Mouse (Mus musculus) lung, embryonic 14.5 days (tissue): ENCODE data around the gene Eif4e3. TPM values are rescaled to one million over a fixed set of nuclear protein-coding genes. Genes with fewer than 3 reads are reported as not detected.
A peak's percentile ranks its signal among the peaks of the same experiment; 100 is the strongest.

Source experiments
- ATAC-seq: fragments of 200-750 bp; cut with Nextera tagmentation; 2 replicates; pipeline ENCODE4 v1.8.0; 2017; ENCODE audit warnings: mild to moderate bottlenecking, moderate TSS enrichment, moderate library complexity; ENCODE audit not compliant: insufficient read depth
- DNase-seq: peaks from one replicate; pipeline ENCODE4 v3.0.0-alpha.2; 2015
- H3K27ac ChIP-seq: fragments of 300-500 bp; sonication (generic); 2 replicates; pipeline ENCODE4 v1.5.1; 2014; ENCODE audit warnings: low read depth, mild to moderate bottlenecking, moderate library complexity
- H3K27me3 ChIP-seq: fragments of 300-500 bp; sonication (generic); 2 replicates; pipeline ENCODE4 v1.6.1; 2014; ENCODE audit warnings: low read length, control low read depth; ENCODE audit not compliant: insufficient read depth
- H3K36me3 ChIP-seq: fragments of 300-500 bp; sonication (generic); 2 replicates; pipeline ENCODE4 v1.6.1; 2014; ENCODE audit warnings: control low read depth; ENCODE audit not compliant: insufficient read depth
- H3K4me1 ChIP-seq: fragments of 300-500 bp; sonication (generic); 2 replicates; pipeline ENCODE4 v1.6.1; 2014; ENCODE audit warnings: antibody characterized with exemption, control low read depth; ENCODE audit not compliant: insufficient read depth
- H3K4me2 ChIP-seq: fragments of 300-500 bp; sonication (generic); 2 replicates; pipeline ENCODE4 v1.6.1; 2014; ENCODE audit warnings: mild to moderate bottlenecking
- H3K4me3 ChIP-seq: fragments of 300-500 bp; sonication (generic); 2 replicates; pipeline ENCODE4 v1.5.1; 2014; ENCODE audit warnings: low read depth, low read length
- H3K9ac ChIP-seq: fragments of 300-500 bp; sonication (generic); 2 replicates; pipeline ENCODE4 v1.6.1; 2014
- H3K9me3 ChIP-seq: fragments of 300-500 bp; sonication (generic); 2 replicates; pipeline ENCODE4 v1.6.1; 2016; ENCODE audit warnings: low read depth, low read length, control low read depth
- CTCF ChIP-seq: IDR thresholded peaks from 2 replicates; pipeline ENCODE4 v1.5.1; 2016; ENCODE audit warnings: antibody characterized with exemption, low read depth
- WGBS: fragments of 180-500 bp; shearing (Covaris S2); extraction: QIAGEN DNeasy Blood & Tissue Kit; methylation state at CpG from one replicate; pipeline ENCODE4 v1.1.7; 2014; 5-methylcytosine and 5-hydroxymethylcytosine counted together
- polyA plus RNA-seq: library from polyadenylated mRNA; unstranded; fragments of >200 nt; fragmentation: Nextera tagmentation; extraction: Ambion mirVana; gene quantifications from 2 replicates; pipeline ENCODE4 v1.2.1, GENCODE M21; 2014

Eif4e3 gene
- polyA plus RNA-seq, 1 experiment from 2014 or later: 27.8 TPM

- 57% methylated on average over 32 of the region's 32 CpGs for WGBS
- Histone ChIP-seq H3K4me2 (no peak overlapping the region), H3K4me3 (no peak overlapping the region), H3K9me3 (no peaks in the 10 kb centered on the region), H3K27ac (no peak overlapping the region), H3K4me1 (no peaks in the 10 kb centered on the region), H3K27me3 (no peaks in the 10 kb centered on the region), H3K36me3 (peaks cover 21% of the 10 kb centered on the region), H3K9ac (no peak overlapping the region)
- DNase-seq: no peak
- no peak for ATAC-seq
- no peak for TF ChIP-seq CTCF
These were observed 34.2 kb downstream of the Eif4e3 start for GRCm38 (mm10) chr6:99632121-99632980.

- H3K27ac ChIP-seq: no peak overlapping the region
- no peaks in the 10 kb centered on the region for H3K27me3 ChIP-seq
- no peak for DNase-seq
- peaks cover 19% of the 10 kb centered on the region for H3K36me3 ChIP-seq
- H3K9me3 ChIP-seq: no peaks in the 10 kb centered on the region
- H3K4me1 ChIP-seq: no peaks in the 10 kb centered on the region
- no peak for ATAC-seq
- 86% methylated on average over 5 of the region's 5 CpGs for WGBS
- H3K4me3 ChIP-seq: no peak overlapping the region
- no peak overlapping the region for H3K4me2 ChIP-seq
- H3K9ac ChIP-seq: no peak overlapping the region
- no peak for TF ChIP-seq CTCF
These were observed 34.9 kb downstream of the Eif4e3 start for GRCm38 (mm10) chr6:99631637-99632036.

GRCm38 (mm10) chr6:99629726-99630458 is 36.7 kb downstream of the Eif4e3 start:
- 0 out of 2 replicates have a peak, but pooled peaks have one; percentile 13 for TF ChIP-seq CTCF
- Histone ChIP-seq H3K27me3 (no peaks in the 10 kb centered on the region), H3K4me2 (no peak overlapping the region), H3K9me3 (no peaks in the 10 kb centered on the region), H3K36me3 (peaks cover 19% of the 10 kb centered on the region), H3K4me3 (no peak overlapping the region), H3K27ac (no peak overlapping the region), H3K9ac (no peak overlapping the region), H3K4me1 (no peaks in the 10 kb centered on the region)
- WGBS: 79% methylated on average over 8 of the region's 8 CpGs
- DNase-seq (no peak), ATAC-seq (no peak)

- ATAC-seq: no peak
- Histone ChIP-seq H3K4me1 (no peaks in the 10 kb centered on the region), H3K27ac (no peak overlapping the region), H3K4me3 (no peak overlapping the region), H3K27me3 (no peaks in the 10 kb centered on the region), H3K9me3 (no peaks in the 10 kb centered on the region), H3K9ac (no peak overlapping the region), H3K36me3 (peaks cover 15% of the 10 kb centered on the region), H3K4me2 (no peak overlapping the region)
- 81% methylated on average over 2 of the region's 2 CpGs for WGBS
- DNase-seq: no peak
- TF ChIP-seq CTCF: no peak
These were observed 40.2 kb downstream of the Eif4e3 start for GRCm38 (mm10) chr6:99626347-99626746.

- Histone ChIP-seq H3K9ac (no peak overlapping the region), H3K36me3 (peaks cover 14% of the 10 kb centered on the region), H3K4me2 (no peak overlapping the region), H3K4me3 (no peak overlapping the region), H3K9me3 (no peaks in the 10 kb centered on the region), H3K27ac (no peak overlapping the region), H3K4me1 (no peaks in the 10 kb centered on the region), H3K27me3 (no peaks in the 10 kb centered on the region)
- no peak for DNase-seq
- no peak for TF ChIP-seq CTCF
- ATAC-seq: no peak
- WGBS: 45% methylated on average over 7 of the region's 7 CpGs
These were observed 40.8 kb downstream of the Eif4e3 start for GRCm38 (mm10) chr6:99625803-99626202.

- Histone ChIP-seq H3K36me3 (peaks cover 14% of the 10 kb centered on the region), H3K27me3 (no peaks in the 10 kb centered on the region), H3K9me3 (no peaks in the 10 kb centered on the region), H3K9ac (no peak overlapping the region), H3K4me2 (no peak overlapping the region), H3K4me3 (no peak overlapping the region), H3K27ac (no peak overlapping the region), H3K4me1 (no peaks in the 10 kb centered on the region)
- no peak for TF ChIP-seq CTCF
- DNase-seq (peak; percentile 27), ATAC-seq (no peak)
- WGBS: 42% methylated on average over 7 of the region's 7 CpGs
These were observed 41.3 kb downstream of the Eif4e3 start for GRCm38 (mm10) chr6:99625306-99625705.

- no peaks in the 10 kb centered on the region for H3K4me1 ChIP-seq
- H3K27ac ChIP-seq: no peak overlapping the region
- WGBS: 86% methylated on average over 3 of the region's 3 CpGs
- TF ChIP-seq CTCF: no peak
- no peak overlapping the region for H3K4me2 ChIP-seq
- H3K9ac ChIP-seq: no peak overlapping the region
- H3K4me3 ChIP-seq: no peak overlapping the region
- no peaks in the 10 kb centered on the region for H3K27me3 ChIP-seq
- H3K9me3 ChIP-seq: no peaks in the 10 kb centered on the region
- no peak for DNase-seq
- ATAC-seq: no peak
- peaks cover 9% of the 10 kb centered on the region for H3K36me3 ChIP-seq
These were observed 42.0 kb downstream of the Eif4e3 start for GRCm38 (mm10) chr6:99624542-99624941.
